Mouse (Mus musculus): ENCODE measurements around the gene Rbm20. TPM values are rescaled to one million over a fixed set of nuclear protein-coding genes. Genes with fewer than 3 reads are reported as not detected.

Gene Rbm20
- total RNA-seq, 1 experiment, result 2.5 TPM

GRCm38 (mm10) chr19:53869427-53870385 is 192.6 kb downstream of the Rbm20 start:
- no peaks in the 10 kb centered on the region for H3K36me3 ChIP-seq (ENCODE audit: control insufficient read depth, insufficient read depth, low read length, poor library complexity, severe bottlenecking)
- no peaks in the 10 kb centered on the region for H3K9me3 ChIP-seq (ENCODE audit: control insufficient read depth, insufficient read depth, low read depth, low read length)
- no peak overlapping the region for H3K9ac ChIP-seq (ENCODE audit: insufficient read depth, low read depth, low read length, poor library complexity, severe bottlenecking)
- H3K4me3 ChIP-seq (ENCODE audit: insufficient read depth in 1 of 2, low read depth in 1 of 2, low read length in 2 of 2, poor library complexity in 1 of 2, severe bottlenecking in 1 of 2), result no peak overlapping the region
- no peak overlapping the region for H3K27ac ChIP-seq (ENCODE audit: insufficient read depth, low read depth, low read length, poor library complexity, severe bottlenecking)
- in situ Hi-C loops (cut with MboI; ENCODE audit: low sequenced_read_pairs in 2 of 2, unreplicated experiment in 2 of 2), result no loop called here
- TF ChIP-seq ZNF384 (IDR thresholded peaks at IDR 0.05; ENCODE audit: low read depth, low read length), result no peak
- H3K4me1 ChIP-seq (ENCODE audit: control insufficient read depth in 2 of 2, insufficient read depth in 2 of 2, low read length in 2 of 2, poor library complexity in 1 of 2), result no peaks in the 10 kb centered on the region
- DNase-seq (ENCODE audit: low read depth, low spot score), result no peak

GRCm38 (mm10) chr19:53870568-53870967 is 193.5 kb downstream of the Rbm20 start:
- no peak for DNase-seq (ENCODE audit: low read depth, low spot score)
- Histone ChIP-seq H3K4me3 (ENCODE audit: insufficient read depth in 1 of 2, low read depth in 1 of 2, low read length in 2 of 2, poor library complexity in 1 of 2, severe bottlenecking in 1 of 2) (no peak overlapping the region), H3K4me1 (ENCODE audit: control insufficient read depth in 2 of 2, insufficient read depth in 2 of 2, low read length in 2 of 2, poor library complexity in 1 of 2) (no peaks in the 10 kb centered on the region), H3K27ac (ENCODE audit: insufficient read depth, low read depth, low read length, poor library complexity, severe bottlenecking) (peak overlapping the region; percentile 10; the same call in 1 of the 2 replicates), H3K9ac (ENCODE audit: insufficient read depth, low read depth, low read length, poor library complexity, severe bottlenecking) (no peak overlapping the region), H3K36me3 (ENCODE audit: control insufficient read depth, insufficient read depth, low read length, poor library complexity, severe bottlenecking) (no peaks in the 10 kb centered on the region), H3K9me3 (ENCODE audit: control insufficient read depth, insufficient read depth, low read depth, low read length) (no peaks in the 10 kb centered on the region)
- in situ Hi-C loops (cut with MboI; ENCODE audit: low sequenced_read_pairs in 2 of 2, unreplicated experiment in 2 of 2), result no loop called here
- TF ChIP-seq HCFC1 (IDR thresholded peaks at IDR 0.05; ENCODE audit: borderline replicate concordance, insufficient read depth, low read length), result no peak
- TF ChIP-seq MAFK (IDR thresholded peaks at IDR 0.05; ENCODE audit: insufficient read depth, low read depth, low read length), result no peak
- TF ChIP-seq ZNF384 (IDR thresholded peaks at IDR 0.05; ENCODE audit: low read depth, low read length), result no peak
- no peak for TF ChIP-seq ZC3H11A (IDR thresholded peaks at IDR 0.05; ENCODE audit: borderline replicate concordance, low read depth, low read length)
- TF ChIP-seq CHD2 (IDR thresholded peaks at IDR 0.05; ENCODE audit: low read depth, low read length), result no peak

- Histone ChIP-seq H3K4me1 (ENCODE audit: control insufficient read depth in 2 of 2, insufficient read depth in 2 of 2, low read length in 2 of 2, poor library complexity in 1 of 2) (no peaks in the 10 kb centered on the region), H3K36me3 (ENCODE audit: control insufficient read depth, insufficient read depth, low read length, poor library complexity, severe bottlenecking) (no peaks in the 10 kb centered on the region), H3K9me3 (ENCODE audit: control insufficient read depth, insufficient read depth, low read depth, low read length) (no peaks in the 10 kb centered on the region), H3K27ac (ENCODE audit: insufficient read depth, low read depth, low read length, poor library complexity, severe bottlenecking) (no peak overlapping the region), H3K4me3 (ENCODE audit: insufficient read depth in 1 of 2, low read depth in 1 of 2, low read length in 2 of 2, poor library complexity in 1 of 2, severe bottlenecking in 1 of 2) (no peak overlapping the region), H3K9ac (ENCODE audit: insufficient read depth, low read depth, low read length, poor library complexity, severe bottlenecking) (no peak overlapping the region)
- in situ Hi-C loops (cut with MboI; ENCODE audit: low sequenced_read_pairs in 2 of 2, unreplicated experiment in 2 of 2), result no loop called here
- TF ChIP-seq HCFC1 (IDR thresholded peaks at IDR 0.05; ENCODE audit: borderline replicate concordance, insufficient read depth, low read length), result no peak
- no peak for TF ChIP-seq ZNF384 (IDR thresholded peaks at IDR 0.05; ENCODE audit: low read depth, low read length)
- TF ChIP-seq CHD2 (IDR thresholded peaks at IDR 0.05; ENCODE audit: low read depth, low read length), result no peak
- TF ChIP-seq ZC3H11A (IDR thresholded peaks at IDR 0.05; ENCODE audit: borderline replicate concordance, low read depth, low read length), result no peak
- no peak for TF ChIP-seq MAFK (IDR thresholded peaks at IDR 0.05; ENCODE audit: insufficient read depth, low read depth, low read length)
- DNase-seq (ENCODE audit: low read depth, low spot score), result no peak
These were observed 194.4 kb downstream of the Rbm20 start for GRCm38 (mm10) chr19:53871502-53871901.

- H3K27ac ChIP-seq (ENCODE audit: insufficient read depth, low read depth, low read length, poor library complexity, severe bottlenecking), result no peak overlapping the region
- no peaks in the 10 kb centered on the region for H3K36me3 ChIP-seq (ENCODE audit: control insufficient read depth, insufficient read depth, low read length, poor library complexity, severe bottlenecking)
- no peak overlapping the region for H3K9ac ChIP-seq (ENCODE audit: insufficient read depth, low read depth, low read length, poor library complexity, severe bottlenecking)
- in situ Hi-C loops (cut with MboI; ENCODE audit: low sequenced_read_pairs in 2 of 2, unreplicated experiment in 2 of 2), result no loop called here
- H3K4me1 ChIP-seq (ENCODE audit: control insufficient read depth in 2 of 2, insufficient read depth in 2 of 2, low read length in 2 of 2, poor library complexity in 1 of 2), result no peaks in the 10 kb centered on the region
- no peak for TF ChIP-seq ZC3H11A (IDR thresholded peaks at IDR 0.05; ENCODE audit: borderline replicate concordance, low read depth, low read length)
- TF ChIP-seq HCFC1 (IDR thresholded peaks at IDR 0.05; ENCODE audit: borderline replicate concordance, insufficient read depth, low read length), result no peak
- TF ChIP-seq ZNF384 (IDR thresholded peaks at IDR 0.05; ENCODE audit: low read depth, low read length), result no peak
- no peak for TF ChIP-seq CHD2 (IDR thresholded peaks at IDR 0.05; ENCODE audit: low read depth, low read length)
- TF ChIP-seq MAFK (IDR thresholded peaks at IDR 0.05; ENCODE audit: insufficient read depth, low read depth, low read length), result no peak
- H3K4me3 ChIP-seq (ENCODE audit: insufficient read depth in 1 of 2, low read depth in 1 of 2, low read length in 2 of 2, poor library complexity in 1 of 2, severe bottlenecking in 1 of 2), result no peak overlapping the region
- DNase-seq (ENCODE audit: low read depth, low spot score), result no peak
- no peaks in the 10 kb centered on the region for H3K9me3 ChIP-seq (ENCODE audit: control insufficient read depth, insufficient read depth, low read depth, low read length)
These were observed 196.0 kb downstream of the Rbm20 start for GRCm38 (mm10) chr19:53872994-53873713.
